Mouse (Mus musculus): ENCODE measurements around the gene 4930432M17Rik. TPM values are rescaled to one million over a fixed set of nuclear protein-coding genes. Genes with fewer than 3 reads are reported as not detected.

The 4930432M17Rik gene
- total and polyA plus RNA-seq, 3 experiments: not detected

DNA sequence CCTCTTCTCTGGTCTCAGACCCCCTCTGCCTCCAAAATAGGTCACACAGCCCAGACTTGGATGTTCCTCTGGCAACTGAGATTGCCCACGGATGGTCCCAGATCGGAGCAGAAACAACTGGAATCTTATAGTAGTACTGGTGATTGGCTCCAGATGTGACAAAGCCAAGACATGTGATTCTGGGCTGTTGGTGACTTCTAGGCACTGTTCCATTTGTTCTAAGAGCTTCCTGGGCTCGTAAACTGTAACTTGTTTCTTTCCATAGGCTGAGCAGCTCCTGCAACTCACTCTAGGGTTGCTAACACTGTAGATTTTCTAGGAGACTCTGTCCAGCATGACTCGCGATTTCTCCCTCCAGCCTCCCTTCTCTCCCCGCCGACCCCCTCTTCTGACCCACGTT lies 48.1 kb downstream of the 4930432M17Rik start:
- Histone ChIP-seq H3K4me1 (ENCODE audit: control insufficient read depth in 1 of 2, insufficient read depth in 2 of 2) (peaks cover 0 to 25% of the 10 kb centered on the region in 2 experiments; a peak in 2 of 4 replicates), H3K27ac (ENCODE audit: insufficient read depth, low read depth) (no peak overlapping the region), H3K27me3 (replicated peaks) (no peaks in the 10 kb centered on the region), H3K4me3 (replicated peaks in 1 of 3; ENCODE audit: low read depth in 2 of 3, low read length in 2 of 3, poor library complexity in 1 of 3) (no peak overlapping the region), H3K9me3 (replicated peaks; ENCODE audit: low read length) (no peaks in the 10 kb centered on the region), H3K36me3 (replicated peaks in 1 of 2; ENCODE audit: control insufficient read depth in 1 of 2, insufficient read depth in 1 of 2, low read length in 1 of 2) (no peaks in the 10 kb centered on the region), H3K79me2 (replicated peaks; ENCODE audit: control insufficient read depth, extremely low read depth, insufficient read depth, poor library complexity, severe bottlenecking) (no peaks in the 10 kb centered on the region), H3K4me2 (ENCODE audit: insufficient read depth, low read depth, poor library complexity, severe bottlenecking) (no peak overlapping the region), H3K9ac (ENCODE audit: insufficient read depth, low read depth) (no peak overlapping the region)
- TF ChIP-seq JUN (IDR thresholded peaks at IDR 0.05; ENCODE audit: insufficient read depth, low read depth, low read length) (no peak), ZKSCAN1 (IDR thresholded peaks at IDR 0.05; ENCODE audit: borderline replicate concordance, low read depth, low read length) (no peak), MYC (IDR thresholded peaks at IDR 0.05; ENCODE audit: low read depth, low read length) (no peak), ZNF384 (IDR thresholded peaks at IDR 0.05; ENCODE audit: low read depth, low read length) (no peak), ZC3H11A (IDR thresholded peaks at IDR 0.05; ENCODE audit: low read depth, low read length) (no peak), CHD1 (IDR thresholded peaks at IDR 0.05; ENCODE audit: low read depth, low read length) (no peak), UBTF (IDR thresholded peaks at IDR 0.05; ENCODE audit: low read depth, low read length) (no peak), USF1 (IDR thresholded peaks at IDR 0.05; ENCODE audit: low read depth, low read length) (no peak), SMC3 (IDR thresholded peaks at IDR 0.05; ENCODE audit: low read depth, low read length) (no peak), NELFE (IDR thresholded peaks at IDR 0.05; ENCODE audit: low read depth, low read length) (no peak), MXI1 (IDR thresholded peaks at IDR 0.05; ENCODE audit: low read depth, low read length) (no peak), MAZ (IDR thresholded peaks at IDR 0.05; ENCODE audit: low read depth, low read length) (no peak), IRF4 (IDR thresholded peaks at IDR 0.05; ENCODE audit: low read depth, low read length) (no peak), KAT2A (IDR thresholded peaks at IDR 0.05; ENCODE audit: insufficient replicate concordance, low read length) (no peak), HCFC1 (IDR thresholded peaks at IDR 0.05; ENCODE audit: low read depth, low read length) (no peak)
- dilution Hi-C loops (cut with MboI; ENCODE audit: extremely low pct_ligation_motif_present, extremely low pct_unique_long_range_greater_than_20kb, low sequenced_read_pairs) (no loop called here), in situ Hi-C loops (cut with MboI; ENCODE audit: low pct_ligation_motif_present, low pct_unique_long_range_greater_than_20kb, low sequenced_read_pairs) (loop anchor here (25.0 kb wide), 1 partner anchor 406 kb away; no protein-coding TSS in a partner anchor)
- DNase-seq (ENCODE audit: extremely low read depth): no peak

DNA sequence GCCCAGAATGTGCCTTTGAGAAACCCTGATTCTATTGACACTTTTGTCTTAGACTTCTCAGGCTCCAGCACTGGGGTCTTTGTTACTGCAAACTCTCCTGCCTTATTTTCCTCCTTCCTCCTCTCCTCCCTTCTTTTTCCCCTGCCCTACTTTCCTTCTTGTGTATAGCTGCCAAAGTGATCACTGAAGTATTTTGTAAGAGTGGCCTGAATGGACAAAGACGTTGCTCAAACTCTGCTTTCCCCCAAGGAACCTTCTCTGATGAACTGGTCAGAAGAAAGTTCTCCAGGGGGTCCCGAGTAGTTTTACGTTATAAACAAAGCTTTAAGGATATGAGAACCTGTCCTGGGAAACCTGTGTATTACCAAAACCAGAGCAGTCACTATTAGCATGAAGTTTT lies 49.1 kb downstream of the 4930432M17Rik start:
- in situ Hi-C loops (cut with MboI; ENCODE audit: low pct_ligation_motif_present, low pct_unique_long_range_greater_than_20kb, low sequenced_read_pairs) (loop anchor here (5.0 to 25.0 kb wide), 2 partner anchors 172 to 407 kb away; no protein-coding TSS in a partner anchor), dilution Hi-C loops (cut with MboI; ENCODE audit: extremely low pct_ligation_motif_present, extremely low pct_unique_long_range_greater_than_20kb, low sequenced_read_pairs) (no loop called here)
- H3K27me3 ChIP-seq (replicated peaks): no peaks in the 10 kb centered on the region
- no peaks in the 10 kb centered on the region for H3K9me3 ChIP-seq (replicated peaks; ENCODE audit: low read length)
- H3K4me2 ChIP-seq (ENCODE audit: insufficient read depth, low read depth, poor library complexity, severe bottlenecking): no peak overlapping the region
- no peak for TF ChIP-seq POLR2AphosphoS2 (IDR thresholded peaks at IDR 0.05; ENCODE audit: low read depth, low read length)
- TF ChIP-seq RCOR1 (conservative IDR thresholded peaks at IDR 0.05; ENCODE audit: low read depth, low read length): no peak
- no peak for TF ChIP-seq ETS1 (conservative IDR thresholded peaks at IDR 0.05; ENCODE audit: low read depth, low read length)
- TF ChIP-seq CHD1 (IDR thresholded peaks at IDR 0.05; ENCODE audit: low read depth, low read length): no peak
- TF ChIP-seq CHD2 (IDR thresholded peaks at IDR 0.05; ENCODE audit: low read length): no peak
- no peak for TF ChIP-seq GABPA (IDR thresholded peaks at IDR 0.05; ENCODE audit: insufficient replicate concordance, low read depth, low read length)
- TF ChIP-seq SIN3A (IDR thresholded peaks at IDR 0.05; ENCODE audit: low read length): no peak
- no peak for TF ChIP-seq TCF12 (IDR thresholded peaks at IDR 0.05; ENCODE audit: low read depth, low read length)
- no peaks in the 10 kb centered on the region for H3K36me3 ChIP-seq (replicated peaks in 1 of 2; ENCODE audit: control insufficient read depth in 1 of 2, insufficient read depth in 1 of 2, low read length in 1 of 2)
- peaks cover 0 to 31% of the 10 kb centered on the region in 2 experiments; a peak in 2 of 4 replicates for H3K4me1 ChIP-seq (ENCODE audit: control insufficient read depth in 1 of 2, insufficient read depth in 2 of 2)
- H3K27ac ChIP-seq (ENCODE audit: insufficient read depth, low read depth): no peak overlapping the region
- no peaks in the 10 kb centered on the region for H3K79me2 ChIP-seq (replicated peaks; ENCODE audit: control insufficient read depth, extremely low read depth, insufficient read depth, poor library complexity, severe bottlenecking)
- H3K9ac ChIP-seq (ENCODE audit: insufficient read depth, low read depth): no peak overlapping the region
- no peak overlapping the region for H3K4me3 ChIP-seq (replicated peaks in 1 of 3; ENCODE audit: low read depth in 2 of 3, low read length in 2 of 3, poor library complexity in 1 of 3)
- DNase-seq (ENCODE audit: extremely low read depth): no peak

All from CH12.LX (cell line).